Mouse (Mus musculus): Measurements from ENCODE around the gene Catip.
"Not testable (repeated sequence)": the region's sequence is repeated elsewhere in the genome, so short reads cannot be mapped to it uniquely, and the experiment has no call there.

Catip gene

GRCm38 (mm10) chr1:74361812-74362211 lies at the start of gene Catip:
Gene Catip, plus strand, starts transcription at chr1:74362108.
- peak; percentile 76 to 85 for DNase-seq (ENCODE audit: low spot score in 2 of 2)

DNA sequence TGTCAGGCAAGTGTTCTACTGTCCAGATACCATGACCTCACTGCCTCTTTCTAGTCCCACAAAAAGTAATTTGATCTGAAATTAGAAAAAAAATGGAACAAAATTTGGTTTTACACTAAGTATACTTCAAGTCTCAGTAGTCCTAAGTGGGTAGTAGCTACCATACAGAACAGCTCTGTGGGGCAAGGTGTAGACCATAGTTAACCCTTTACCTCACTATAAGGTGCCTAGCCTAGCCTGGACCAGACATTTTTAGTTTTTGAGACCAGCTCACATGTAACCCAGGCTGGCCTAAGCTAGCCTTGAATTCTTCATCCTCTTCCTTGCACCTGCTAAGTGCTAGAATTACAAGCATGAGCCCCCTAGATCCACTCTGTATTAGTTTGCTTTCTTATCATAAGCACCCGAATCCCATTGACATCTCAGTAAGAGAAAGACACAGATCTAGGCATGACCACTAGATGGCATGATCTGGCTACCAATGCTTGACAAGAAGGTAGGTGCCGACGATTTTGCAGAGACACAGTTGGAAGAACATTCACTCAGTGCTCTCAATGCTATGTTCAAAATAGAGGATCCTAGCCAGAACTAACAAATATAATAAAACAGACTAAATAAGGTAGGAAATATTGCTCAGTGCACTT lies 48.7 kb upstream of the Catip start:
- DNase-seq (ENCODE audit: low spot score in 2 of 2), result peak in 1 of 2 experiments; percentile 81

DNA sequence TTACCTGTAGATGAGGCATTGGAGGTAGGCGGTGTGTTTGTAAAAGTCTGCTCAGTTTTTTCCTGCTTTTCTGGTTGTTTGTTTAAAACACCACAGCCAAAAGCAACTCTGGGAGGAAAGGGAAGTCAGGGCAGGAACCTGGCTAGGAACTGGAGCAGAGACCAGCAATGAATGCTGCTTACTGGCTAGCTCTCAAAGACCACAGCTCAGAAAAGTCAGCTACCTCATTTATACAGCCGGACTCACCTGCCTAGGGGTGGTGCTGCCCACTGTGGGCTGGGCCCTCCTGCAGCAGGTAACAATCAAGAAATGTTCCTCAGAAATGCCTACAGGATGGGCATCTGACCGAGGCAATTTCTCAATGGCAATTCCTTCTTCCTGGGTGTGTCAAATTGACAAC lies 47.1 kb upstream of the Catip start:
- no peak for DNase-seq (ENCODE audit: low spot score in 2 of 2)

DNA sequence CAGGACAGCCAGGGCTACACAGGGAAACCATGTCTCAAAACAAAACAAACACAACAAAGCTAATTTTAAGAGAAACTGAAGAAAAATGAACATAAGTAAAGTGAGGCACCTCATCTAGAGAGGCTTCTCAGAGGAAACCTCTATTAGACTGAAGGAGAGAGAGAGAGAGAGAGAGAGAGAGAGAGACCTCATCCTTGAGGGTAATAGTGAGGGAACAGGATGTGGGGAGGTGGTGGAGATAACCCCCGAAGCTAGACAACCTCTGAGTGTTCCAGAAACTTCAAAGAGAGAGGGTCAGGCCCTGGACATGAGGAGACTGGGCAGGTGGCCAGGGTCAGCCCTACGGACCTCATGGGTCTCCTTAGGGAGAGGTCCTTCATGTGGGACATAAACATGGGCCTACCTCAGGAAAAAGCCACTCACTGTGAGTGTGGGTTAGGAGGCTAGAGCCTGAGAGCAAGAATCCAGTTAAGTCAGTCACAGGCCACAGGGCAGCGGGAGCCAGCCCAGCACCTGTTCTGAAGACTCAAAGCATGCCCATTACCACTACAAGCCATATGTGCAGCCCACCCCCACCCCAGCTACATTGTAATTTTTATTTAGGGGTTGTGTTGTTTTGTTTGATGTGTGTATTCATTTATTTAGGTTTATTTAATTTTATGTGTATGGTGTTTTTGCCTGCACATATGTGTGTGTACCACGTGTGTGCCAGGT lies 45.6 kb upstream of the Catip start:
- DNase-seq (ENCODE audit: low spot score in 2 of 2), result no peak

- no peak for DNase-seq (ENCODE audit: low spot score in 2 of 2)
These were observed 43.2 kb upstream of the Catip start for GRCm38 (mm10) chr1:74318711-74319110.

DNA sequence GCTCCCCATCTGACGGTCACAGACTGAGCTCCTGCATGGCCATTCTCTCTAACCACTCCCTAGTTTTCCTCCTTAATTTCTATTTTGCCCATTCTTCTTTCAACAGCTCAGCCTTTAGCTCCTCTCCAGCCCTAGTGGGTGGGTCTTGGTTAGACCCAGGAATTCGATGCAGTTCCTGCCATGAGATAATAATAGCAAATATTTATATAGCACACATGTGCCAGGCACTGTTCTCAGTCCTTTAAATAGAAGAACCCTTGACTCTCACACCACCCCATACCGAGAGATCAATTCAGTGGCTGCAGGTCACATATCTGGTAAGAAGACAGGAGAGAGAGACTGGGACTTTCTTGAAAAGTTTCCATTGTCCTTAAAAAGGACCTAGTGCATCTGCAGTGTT lies 40.5 kb upstream of the Catip start:
- DNase-seq (ENCODE audit: low spot score in 2 of 2), result no peak

- DNase-seq (ENCODE audit: low spot score in 2 of 2), result not testable (repeated sequence)
These were observed 35.0 kb upstream of the Catip start for GRCm38 (mm10) chr1:74326916-74327315.

GRCm38 (mm10) chr1:74329899-74330431 lies 31.9 kb upstream of the Catip start:
- DNase-seq (ENCODE audit: low spot score in 2 of 2), result no peak

DNA sequence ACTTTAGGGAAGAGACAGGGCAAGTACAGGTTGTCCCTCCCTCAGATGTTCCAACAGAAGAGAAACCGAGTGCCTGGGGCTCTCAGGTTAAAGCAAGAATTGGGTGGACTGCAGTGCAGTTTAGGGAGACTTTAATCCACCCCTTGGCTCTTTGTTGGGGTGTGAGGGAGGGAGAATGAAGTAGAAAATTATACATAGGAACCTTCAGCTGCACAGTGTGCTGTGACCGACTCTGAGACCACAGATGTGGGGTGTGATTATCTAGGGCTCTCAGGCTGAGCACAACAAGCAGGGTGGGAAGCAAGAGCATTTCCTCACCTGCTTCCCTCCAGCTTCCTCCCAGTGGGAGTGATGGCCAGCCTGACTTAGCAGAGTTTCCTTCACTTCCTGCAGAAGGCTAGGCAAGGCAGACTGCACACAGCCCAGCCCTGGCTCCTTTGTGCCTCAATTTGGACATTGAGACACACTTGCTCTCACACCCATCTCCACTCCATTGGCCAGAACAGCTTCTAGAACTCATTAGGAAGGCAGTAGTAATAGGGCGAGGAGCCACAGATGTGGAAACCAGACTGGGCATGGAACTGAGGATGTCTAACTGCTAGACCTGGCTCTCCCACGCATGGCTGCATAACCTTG lies 30.7 kb upstream of the Catip start:
- DNase-seq (ENCODE audit: low spot score in 2 of 2), result peak; percentile 47 to 76

- DNase-seq (ENCODE audit: low spot score in 2 of 2), result peak; percentile 96 to 97
These were observed 29.6 kb upstream of the Catip start for GRCm38 (mm10) chr1:74332241-74332763.

DNA sequence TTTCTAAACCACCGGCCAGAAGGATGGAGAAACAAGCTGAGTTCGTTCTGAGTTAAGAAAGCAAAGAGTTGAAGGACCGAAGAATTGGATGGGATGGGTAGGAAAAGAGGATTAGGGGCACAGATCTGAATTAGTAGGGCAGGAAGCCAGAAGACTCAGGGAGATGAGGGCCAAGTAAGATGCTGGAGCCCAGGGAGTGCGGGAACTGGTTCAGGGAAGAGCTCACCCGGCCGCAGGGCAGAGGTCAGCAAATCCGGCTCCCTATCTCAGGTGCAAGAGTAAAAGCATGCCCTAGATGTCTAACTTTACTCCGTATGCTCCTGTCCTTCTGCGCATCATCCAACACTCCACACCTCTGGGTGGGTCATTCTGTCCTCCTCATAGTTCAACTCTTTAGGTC lies 29.0 kb upstream of the Catip start:
- DNase-seq (ENCODE audit: low spot score in 2 of 2), result no peak

DNA sequence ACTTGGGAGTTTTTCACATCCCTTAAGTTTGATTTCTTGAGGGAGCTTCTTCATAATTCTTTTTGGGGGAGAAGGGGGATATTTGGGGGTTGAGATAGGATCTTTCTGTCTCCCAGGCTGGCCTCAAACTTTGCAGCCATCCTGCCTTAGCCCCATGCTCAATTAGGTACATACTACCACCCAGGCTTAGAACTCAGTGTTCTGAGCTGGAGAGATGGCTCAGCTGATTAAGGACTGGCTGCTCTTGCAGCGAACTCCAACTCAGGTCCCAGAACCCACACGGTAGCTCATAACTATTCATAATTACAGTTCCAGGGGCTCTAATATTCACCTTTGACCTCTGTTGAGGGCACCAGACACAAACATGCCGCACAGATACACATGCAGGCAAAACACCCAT lies 27.3 kb upstream of the Catip start:
- no peak for DNase-seq (ENCODE audit: low spot score in 2 of 2)

DNA sequence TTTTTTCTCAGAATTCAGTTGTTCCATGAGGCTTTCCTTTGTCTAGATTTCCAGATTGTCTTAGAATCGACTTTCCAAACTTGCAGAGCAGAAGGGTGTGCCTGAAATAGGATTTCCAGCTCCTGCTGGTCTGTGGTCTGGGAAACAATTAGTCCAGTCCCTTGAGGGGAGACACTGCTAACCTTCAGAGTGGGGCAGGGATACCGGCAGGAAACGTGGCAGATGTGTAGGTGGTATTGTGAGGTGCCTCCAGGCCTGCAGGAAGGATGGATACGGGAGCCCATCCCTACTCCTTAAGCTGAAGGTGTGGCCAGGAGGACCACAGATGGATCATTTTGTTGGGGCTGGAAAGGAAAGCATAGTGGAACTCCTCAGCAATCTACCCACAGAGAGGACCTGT lies 26.9 kb upstream of the Catip start:
- DNase-seq (ENCODE audit: low spot score in 2 of 2), result peak; percentile 60 to 81

- peak; percentile 44 to 46 for DNase-seq (ENCODE audit: low spot score in 2 of 2)
These were observed 26.3 kb upstream of the Catip start for GRCm38 (mm10) chr1:74335436-74336170.

- no peak for DNase-seq (ENCODE audit: low spot score in 2 of 2)
These were observed 24.6 kb upstream of the Catip start for GRCm38 (mm10) chr1:74337241-74337771.

GRCm38 (mm10) chr1:74338013-74338412 lies 23.9 kb upstream of the Catip start:
- DNase-seq (ENCODE audit: low spot score in 2 of 2), result no peak

DNA sequence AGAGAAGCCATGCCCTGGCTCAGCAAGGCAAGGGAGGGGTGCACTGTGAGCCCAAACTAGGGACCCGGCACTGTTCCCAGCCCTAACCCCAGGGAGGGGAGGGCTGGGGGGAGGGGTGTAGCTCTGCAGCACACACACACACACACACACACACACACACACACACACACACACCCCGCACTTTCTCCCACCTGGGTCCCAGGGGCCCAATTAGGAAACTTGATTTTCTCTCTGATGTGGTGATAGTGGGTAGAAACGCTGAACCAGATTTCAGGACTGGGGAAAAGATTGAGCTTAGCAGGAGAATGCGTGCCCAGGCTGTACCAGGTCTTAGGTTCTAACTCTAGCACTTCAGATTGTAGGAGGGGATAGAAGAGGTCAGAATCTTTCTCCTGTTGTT lies 23.3 kb upstream of the Catip start:
- no peak for DNase-seq (ENCODE audit: low spot score in 2 of 2)

DNA sequence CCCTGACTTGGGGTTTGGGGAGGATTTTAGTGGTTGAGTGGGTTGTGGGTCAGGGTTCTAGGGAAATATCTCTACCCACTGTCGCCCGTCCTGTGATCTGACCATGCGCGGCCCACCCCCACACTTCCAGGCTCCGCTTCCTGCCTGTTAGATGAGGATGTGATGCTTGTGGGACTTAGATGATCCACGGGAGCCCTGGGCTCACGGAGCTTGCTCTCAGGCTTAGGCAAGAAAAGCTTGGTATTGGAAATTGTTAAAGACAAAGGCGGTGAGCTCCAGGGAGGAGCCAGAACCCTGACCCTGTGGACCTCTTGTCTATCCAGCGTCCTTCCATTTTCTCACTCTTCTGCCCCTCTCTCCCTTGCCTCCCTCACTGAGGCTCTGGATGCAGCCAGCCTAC lies 22.0 kb upstream of the Catip start:
- no peak for DNase-seq (ENCODE audit: low spot score in 2 of 2)

GRCm38 (mm10) chr1:74340361-74340764 lies 21.5 kb upstream of the Catip start:
- peak; percentile 70 to 71 for DNase-seq (ENCODE audit: low spot score in 2 of 2)

GRCm38 (mm10) chr1:74340992-74341391 lies 20.9 kb upstream of the Catip start:
- DNase-seq (ENCODE audit: low spot score in 2 of 2), result not testable (repeated sequence)

- DNase-seq (ENCODE audit: low spot score in 2 of 2), result no peak
These were observed 20.0 kb upstream of the Catip start for GRCm38 (mm10) chr1:74341898-74342297.

DNA sequence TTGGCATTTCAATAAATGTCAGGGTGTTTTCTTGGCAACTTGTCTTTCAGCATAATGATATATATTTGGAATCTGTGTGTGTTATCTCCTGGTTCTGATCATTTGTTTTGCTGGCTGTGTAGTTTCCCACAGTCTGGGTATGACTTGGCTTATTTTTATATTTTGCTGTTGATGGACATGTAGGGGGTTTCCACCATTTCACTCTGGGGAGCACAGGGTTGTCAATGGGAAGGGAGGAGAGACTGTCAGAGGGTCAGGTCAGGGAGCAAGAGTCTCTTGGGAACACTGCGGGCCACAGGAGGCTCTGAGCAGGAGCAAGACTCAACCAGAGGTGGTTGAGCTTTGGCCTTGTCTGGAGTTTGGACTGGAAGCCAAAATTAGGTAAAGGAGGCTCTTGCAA lies 19.6 kb upstream of the Catip start:
- no peak for DNase-seq (ENCODE audit: low spot score in 2 of 2)
